Mouse (Mus musculus) C2C12 (cell line): ENCODE results near the gene Prdx3.

ENCODE experiments used
- CTCF ChIP-seq: IDR thresholded peaks from one replicate; pipeline ENCODE4 v1.5.1; 2011; ENCODE audit not compliant: control insufficient read depth, insufficient read depth, insufficient read length
- FOSL1 ChIP-seq: IDR thresholded peaks from one replicate; pipeline ENCODE4 v1.8.0; 2011; ENCODE audit warnings: mild to moderate bottlenecking, low read length; ENCODE audit not compliant: poor library complexity, insufficient read depth, severe bottlenecking
- MAX ChIP-seq: IDR thresholded peaks from one replicate; pipeline ENCODE4 v1.6.1; 2011; ENCODE audit warnings: mild to moderate bottlenecking, control low read depth
- MYOD1 ChIP-seq: IDR thresholded peaks from one replicate; pipeline ENCODE4 v1.6.1; 2011; ENCODE audit warnings: low read depth; ENCODE audit not compliant: control insufficient read depth, insufficient read length
- MYOG ChIP-seq: IDR thresholded peaks from one replicate; pipeline ENCODE4 v1.6.1; 2011; ENCODE audit not compliant: control insufficient read depth, insufficient read length; ENCODE audit errors: extremely low read depth
- USF1 ChIP-seq: IDR thresholded peaks from one replicate; pipeline ENCODE4 v1.6.1; 2011; ENCODE audit warnings: low read depth, mild to moderate bottlenecking, control low read depth, moderate library complexity

GRCm38 (mm10) chr19:60891123-60891470 is 16.7 kb upstream of the Prdx3 start:
- TF ChIP-seq CTCF (no peak), MYOG (no peak), USF1 (no peak), MYOD1 (no peak), FOSL1 (no peak), MAX (no peak)
